Mouse (Mus musculus): ENCODE results near the gene Tpst2.

Tpst2 gene

DNA sequence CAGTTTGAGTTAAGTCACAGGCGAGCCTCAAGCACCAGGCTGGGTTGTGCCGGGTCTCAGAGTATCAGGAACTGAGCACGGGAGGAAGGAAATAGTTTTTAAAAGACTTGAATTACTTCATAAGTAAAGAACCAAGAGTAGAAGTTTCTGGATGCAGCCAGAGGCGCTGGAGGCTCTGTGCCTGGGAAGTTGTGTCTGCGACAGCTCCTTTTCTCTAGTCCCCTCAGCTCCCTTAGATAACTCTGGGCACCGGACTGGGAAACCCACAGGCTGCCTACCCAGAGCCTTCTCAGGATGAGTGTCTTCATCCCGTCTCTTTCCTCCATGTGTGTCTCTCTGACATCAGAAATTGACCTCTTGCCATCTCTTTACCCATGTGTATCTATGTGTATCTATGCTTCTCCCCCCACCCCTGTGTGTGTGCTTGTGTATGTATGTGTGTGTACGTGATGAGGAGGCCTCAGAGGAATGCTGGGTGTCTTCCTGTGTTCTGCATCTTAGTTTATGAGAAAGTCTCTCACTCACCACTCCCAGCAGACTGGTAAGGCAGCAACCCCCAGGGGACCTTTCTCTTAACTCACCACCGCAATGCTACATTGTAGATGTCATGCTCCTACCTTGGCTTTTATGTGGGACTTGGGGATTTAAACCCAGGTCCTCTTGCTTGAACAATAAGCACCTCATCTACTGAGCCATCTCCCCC lies 6.4 kb downstream of the Tpst2 start:
- DNase-seq = no peak

DNA sequence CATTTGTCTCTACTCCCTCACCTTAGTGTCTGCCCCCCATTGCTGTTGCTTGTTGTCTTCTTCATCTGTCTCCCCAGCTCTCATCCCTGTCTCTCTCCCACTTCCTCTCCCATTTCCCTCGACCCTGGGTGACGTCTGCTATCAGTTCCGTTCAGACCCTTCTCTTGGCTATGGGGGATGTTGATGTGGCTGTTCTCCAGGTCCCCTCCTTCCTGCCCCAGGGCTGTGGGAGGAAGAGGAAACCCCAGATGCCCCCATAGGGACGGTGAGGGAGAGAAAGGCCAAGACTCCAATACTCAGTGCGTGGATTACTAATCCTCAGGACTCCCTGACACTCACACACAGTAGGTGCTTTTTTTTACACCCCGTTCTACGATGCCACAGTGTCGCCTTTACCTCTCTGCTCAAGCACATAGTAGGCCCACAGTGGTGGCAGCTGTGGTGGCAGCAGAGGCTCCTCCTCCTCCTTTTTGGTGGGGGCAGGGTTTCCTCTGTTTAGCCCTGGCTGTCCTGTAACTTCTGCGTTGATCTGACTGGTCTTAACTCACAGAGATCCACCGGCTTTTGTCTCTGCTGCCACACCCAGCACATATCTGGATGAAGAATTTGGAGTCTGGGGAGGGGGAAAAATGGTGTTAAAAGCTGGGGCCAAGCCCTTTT lies 7.2 kb downstream of the Tpst2 start:
- peak; percentile 64 for DNase-seq

DNA sequence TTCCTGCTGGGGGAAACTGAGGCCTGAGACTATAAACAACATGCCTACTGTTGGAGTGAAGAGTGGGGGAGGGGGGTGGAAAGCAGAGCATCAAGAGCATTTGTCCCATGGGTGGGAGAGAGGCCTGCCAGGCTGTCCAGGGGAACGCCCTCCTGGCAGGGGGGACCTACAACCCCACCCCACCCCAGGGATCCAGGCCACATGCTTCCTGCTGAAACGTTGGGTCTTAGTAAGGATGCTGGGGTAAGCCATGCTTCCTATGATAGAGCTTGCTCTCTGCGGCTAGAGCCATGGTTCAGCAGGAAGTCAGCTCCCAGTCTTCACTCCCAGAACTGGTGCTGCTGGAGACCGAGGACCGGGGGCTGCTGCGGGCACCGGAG lies 7.7 kb downstream of the Tpst2 start:
- no peak for DNase-seq

DNA sequence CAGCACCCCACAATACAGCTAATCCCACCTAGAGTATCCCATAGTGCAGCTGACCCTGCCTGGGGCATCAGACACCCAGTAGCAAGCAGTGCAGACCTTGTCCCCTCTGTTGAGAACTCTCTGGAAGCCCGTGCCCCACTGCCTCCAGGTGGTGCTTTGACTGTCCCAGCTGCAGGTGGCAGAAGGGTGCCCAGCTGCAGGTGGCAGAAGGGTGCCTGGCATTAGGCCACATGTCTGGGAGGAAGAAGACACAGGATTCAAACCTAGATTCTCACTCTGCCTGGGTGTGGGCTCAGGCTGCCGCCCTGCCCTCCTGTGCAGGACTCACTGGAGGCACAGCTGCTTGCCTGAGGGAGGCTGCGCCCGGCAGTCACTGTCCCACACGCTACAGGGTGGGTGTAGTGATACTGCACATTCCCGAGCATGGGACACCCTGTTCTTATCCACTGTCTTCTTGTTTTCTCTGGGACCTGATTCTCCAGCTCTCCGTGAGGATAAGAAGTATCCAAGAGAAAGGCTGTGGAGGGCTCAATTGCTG lies 9.1 kb downstream of the Tpst2 start:
- DNase-seq = no peak

DNA sequence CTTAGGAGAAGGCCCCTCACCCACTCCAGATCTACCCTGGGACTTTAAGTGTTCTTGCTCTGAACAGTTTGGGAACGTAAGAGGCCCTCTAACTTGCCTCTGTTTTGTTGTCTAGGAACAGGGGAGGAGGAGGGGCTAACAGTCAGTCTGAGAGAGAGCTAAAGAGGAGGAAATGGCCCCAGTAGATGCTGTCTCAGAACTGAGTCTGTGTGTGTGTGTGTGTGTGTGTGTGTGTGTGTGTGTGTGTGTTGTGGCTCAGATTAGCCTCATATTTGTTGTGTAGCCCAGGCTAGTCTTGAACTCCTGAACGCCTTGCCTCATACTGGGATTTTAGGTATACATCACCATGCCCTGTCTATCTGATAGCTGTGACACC lies 10.1 kb downstream of the Tpst2 start:
- DNase-seq = no peak

GRCm38 (mm10) chr5:112286984-112287641 lies 10.6 kb downstream of the Tpst2 start:
- DNase-seq = no peak

- DNase-seq = no peak
Observed at GRCm38 (mm10) chr5:112287652-112288051, 11.2 kb downstream of the Tpst2 start.

- no peak for DNase-seq
Observed at GRCm38 (mm10) chr5:112288193-112289141, 12.0 kb downstream of the Tpst2 start.

GRCm38 (mm10) chr5:112289236-112289635 lies 12.7 kb downstream of the Tpst2 start:
- no peak for DNase-seq

GRCm38 (mm10) chr5:112289819-112290535 lies 13.5 kb downstream of the Tpst2 start:
- no peak for DNase-seq

- DNase-seq = no peak
Observed at GRCm38 (mm10) chr5:112290536-112290880, 14.0 kb downstream of the Tpst2 start.

GRCm38 (mm10) chr5:112291866-112292265 lies 15.4 kb downstream of the Tpst2 start:
- no peak for DNase-seq

GRCm38 (mm10) chr5:112292343-112292980 lies 16.0 kb downstream of the Tpst2 start:
- no peak for DNase-seq

- DNase-seq = no peak
Observed at GRCm38 (mm10) chr5:112293800-112294199, 17.3 kb downstream of the Tpst2 start.

GRCm38 (mm10) chr5:112294696-112295095 lies 18.2 kb downstream of the Tpst2 start:
- DNase-seq = no peak

DNA sequence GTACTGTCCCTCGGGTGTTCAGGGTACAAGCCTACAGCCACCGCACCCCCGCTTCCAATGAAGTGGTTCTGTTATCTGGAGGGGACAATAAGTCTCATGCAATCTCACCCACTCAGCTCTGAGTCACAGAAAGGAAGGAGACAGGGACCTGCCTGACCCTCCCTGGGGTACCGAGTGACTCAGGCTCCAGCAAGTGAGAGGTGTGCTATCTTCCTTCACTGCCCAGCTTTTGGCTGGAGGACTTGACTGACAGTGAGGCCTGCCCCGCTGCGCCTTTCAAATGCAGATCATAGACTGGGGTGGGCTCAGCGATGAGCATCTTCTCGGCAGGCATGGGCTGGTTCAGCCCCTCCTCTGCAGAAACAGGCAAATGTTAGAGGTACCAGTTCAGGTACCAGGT lies 18.7 kb downstream of the Tpst2 start:
- no peak for DNase-seq

DNA sequence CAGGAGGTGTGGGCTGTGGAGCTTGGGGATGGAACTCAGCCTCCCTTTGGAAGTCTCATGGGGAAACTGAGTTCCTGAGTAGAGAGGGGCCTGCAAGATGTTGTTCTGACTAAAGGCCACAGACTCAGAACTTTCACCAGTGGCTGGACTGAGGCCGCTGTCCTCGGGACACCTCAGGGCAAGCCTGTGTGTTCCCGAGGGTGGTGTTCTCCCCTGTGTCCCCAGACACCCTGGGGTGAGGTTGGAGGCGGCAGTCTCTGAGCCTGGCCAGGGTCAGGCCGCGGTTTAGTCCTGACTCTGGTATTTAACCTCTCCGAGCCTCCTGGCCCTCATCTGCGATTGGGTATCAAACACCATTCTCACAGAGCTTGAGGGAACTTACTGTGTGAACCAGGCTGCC lies 19.1 kb downstream of the Tpst2 start:
- DNase-seq = no peak

- DNase-seq = no peak
Observed at GRCm38 (mm10) chr5:112296404-112297181, 20.1 kb downstream of the Tpst2 start.

GRCm38 (mm10) chr5:112297257-112297656 lies 20.8 kb downstream of the Tpst2 start:
- no peak for DNase-seq

- DNase-seq = peak; percentile 74
Observed at GRCm38 (mm10) chr5:112298226-112298988, 21.9 kb downstream of the Tpst2 start.
